Mouse (Mus musculus): ENCODE data around the gene Plekhm3. TPM values are rescaled to one million over a fixed set of nuclear protein-coding genes. Genes with fewer than 3 reads are reported as not detected.
"Not testable (repeated sequence)": the region's sequence is repeated elsewhere in the genome, so short reads cannot be mapped to it uniquely, and the experiment has no call there.

Gene Plekhm3
- polyA plus RNA-seq (2012; rRNA removed): 4.1 and 5.2 TPM in 2 replicates

- peak; percentile 75 for DNase-seq (ENCODE audit: low spot score)
Observed at GRCm38 (mm10) chr1:64956479-64956961, at the start of gene Plekhm3. Plekhm3 (minus strand) TSS chr1:64956824.

GRCm38 (mm10) chr1:65005575-65005974 is 49.0 kb upstream of the Plekhm3 start:
- no peak for DNase-seq (ENCODE audit: low spot score)

- no peak for DNase-seq (ENCODE audit: low spot score)
Observed at GRCm38 (mm10) chr1:65004526-65004925, 47.9 kb upstream of the Plekhm3 start.

- no peak for DNase-seq (ENCODE audit: low spot score)
Observed at GRCm38 (mm10) chr1:64993206-64993605, 36.6 kb upstream of the Plekhm3 start.

GRCm38 (mm10) chr1:64988176-64988575 is 31.6 kb upstream of the Plekhm3 start:
- no peak for DNase-seq (ENCODE audit: low spot score)

GRCm38 (mm10) chr1:64986120-64986519 is 29.5 kb upstream of the Plekhm3 start:
- DNase-seq (ENCODE audit: low spot score): no peak

- no peak for DNase-seq (ENCODE audit: low spot score)
Observed at GRCm38 (mm10) chr1:64983247-64983646, 26.6 kb upstream of the Plekhm3 start.

- no peak for DNase-seq (ENCODE audit: low spot score)
Observed at GRCm38 (mm10) chr1:64978321-64978799, 21.7 kb upstream of the Plekhm3 start.

GRCm38 (mm10) chr1:64975346-64975745 is 18.7 kb upstream of the Plekhm3 start:
- DNase-seq (ENCODE audit: low spot score): no peak

GRCm38 (mm10) chr1:64970685-64971084 is 14.1 kb upstream of the Plekhm3 start:
- DNase-seq (ENCODE audit: low spot score): no peak

- DNase-seq (ENCODE audit: low spot score): no peak
Observed at GRCm38 (mm10) chr1:64957021-64957489, 431 bp upstream of the Plekhm3 start.

GRCm38 (mm10) chr1:64954786-64955185 is 1.8 kb downstream of the Plekhm3 start:
- DNase-seq (ENCODE audit: low spot score): not testable (repeated sequence)

GRCm38 (mm10) chr1:64950271-64950670 is 6.4 kb downstream of the Plekhm3 start:
- no peak for DNase-seq (ENCODE audit: low spot score)

- DNase-seq (ENCODE audit: low spot score): no peak
Observed at GRCm38 (mm10) chr1:64949377-64949776, 7.2 kb downstream of the Plekhm3 start.

- DNase-seq (ENCODE audit: low spot score): no peak
Observed at GRCm38 (mm10) chr1:64946106-64946505, 10.5 kb downstream of the Plekhm3 start.

GRCm38 (mm10) chr1:64945214-64945785 is 11.3 kb downstream of the Plekhm3 start:
- DNase-seq (ENCODE audit: low spot score): no peak

- DNase-seq (ENCODE audit: low spot score): no peak
Observed at GRCm38 (mm10) chr1:64944746-64945145, 11.9 kb downstream of the Plekhm3 start.

GRCm38 (mm10) chr1:64942006-64942755 is 14.4 kb downstream of the Plekhm3 start:
- DNase-seq (ENCODE audit: low spot score): no peak

- no peak for DNase-seq (ENCODE audit: low spot score)
Observed at GRCm38 (mm10) chr1:64938907-64939306, 17.7 kb downstream of the Plekhm3 start.

- DNase-seq (ENCODE audit: low spot score): no peak
Observed at GRCm38 (mm10) chr1:64937692-64938091, 18.9 kb downstream of the Plekhm3 start.

GRCm38 (mm10) chr1:64932921-64933320 is 23.7 kb downstream of the Plekhm3 start:
- DNase-seq (ENCODE audit: low spot score): no peak

GRCm38 (mm10) chr1:64930124-64930523 is 26.5 kb downstream of the Plekhm3 start:
- no peak for DNase-seq (ENCODE audit: low spot score)

- DNase-seq (ENCODE audit: low spot score): no peak
Observed at GRCm38 (mm10) chr1:64929673-64930072, 27.0 kb downstream of the Plekhm3 start.

Measured in urinary bladder, adult 2 months (tissue).